Mouse (Mus musculus) liver, embryonic 12.5 days (tissue): Measurements from ENCODE around the gene Gcdh. TPM values are rescaled to one million over a fixed set of nuclear protein-coding genes. Genes with fewer than 3 reads are reported as not detected.

Experiments used
- ATAC-seq: fragments of 200-750 bp; cut with Nextera tagmentation; 2 replicates; pipeline ENCODE4 v1.8.0; 2017; ENCODE audit warnings: moderate number of reproducible peaks, mild to moderate bottlenecking, moderate library complexity
- H3K27ac ChIP-seq: fragments of 300-500 bp; sonication (generic); 2 replicates; pipeline ENCODE4 v1.5.1; 2016; ENCODE audit warnings: mild to moderate bottlenecking
- H3K27me3 ChIP-seq: fragments of 300-500 bp; sonication (generic); replicated peaks from 2 replicates; pipeline ENCODE4 v1.6.1; 2016; ENCODE audit warnings: mild to moderate bottlenecking, moderate library complexity
- H3K36me3 ChIP-seq: fragments of 300-500 bp; sonication (generic); 2 replicates; pipeline ENCODE4 v1.6.1; 2016; ENCODE audit warnings: mild to moderate bottlenecking, moderate library complexity
- H3K4me1 ChIP-seq: fragments of 300-500 bp; sonication (generic); 2 replicates; pipeline ENCODE4 v1.6.1; 2016
- H3K4me2 ChIP-seq: fragments of 300-500 bp; sonication (generic); 2 replicates; pipeline ENCODE4 v1.6.1; 2016; ENCODE audit warnings: mild to moderate bottlenecking, moderate library complexity
- H3K4me3 ChIP-seq: fragments of 300-500 bp; sonication (generic); 2 replicates; pipeline ENCODE4 v1.5.1; 2016; ENCODE audit warnings: mild to moderate bottlenecking, moderate library complexity
- H3K9ac ChIP-seq: fragments of 300-500 bp; sonication (generic); 2 replicates; pipeline ENCODE4 v1.6.1; 2016; ENCODE audit warnings: mild to moderate bottlenecking, moderate library complexity
- H3K9me3 ChIP-seq: fragments of 300-500 bp; sonication (generic); replicated peaks from 2 replicates; pipeline ENCODE4 v1.6.1; 2016; ENCODE audit warnings: mild to moderate bottlenecking, moderate library complexity
- WGBS: fragments of 180-500 bp; shearing (Covaris S2); methylation state at CpG from one replicate; pipeline ENCODE4 v1.1.7; 2016; ENCODE audit not compliant: insufficient replicate concordance; 5-methylcytosine and 5-hydroxymethylcytosine counted together
- polyA plus RNA-seq: library from polyadenylated mRNA; unstranded; fragments of >200 nt; fragmentation: Nextera tagmentation; extraction: Ambion mirVana; gene quantifications from 2 replicates; pipeline ENCODE4 v1.2.1, GENCODE M21; 2016

The Gcdh gene
- polyA plus RNA-seq, 1 experiment from 2014 or later = 44.3 TPM

DNA sequence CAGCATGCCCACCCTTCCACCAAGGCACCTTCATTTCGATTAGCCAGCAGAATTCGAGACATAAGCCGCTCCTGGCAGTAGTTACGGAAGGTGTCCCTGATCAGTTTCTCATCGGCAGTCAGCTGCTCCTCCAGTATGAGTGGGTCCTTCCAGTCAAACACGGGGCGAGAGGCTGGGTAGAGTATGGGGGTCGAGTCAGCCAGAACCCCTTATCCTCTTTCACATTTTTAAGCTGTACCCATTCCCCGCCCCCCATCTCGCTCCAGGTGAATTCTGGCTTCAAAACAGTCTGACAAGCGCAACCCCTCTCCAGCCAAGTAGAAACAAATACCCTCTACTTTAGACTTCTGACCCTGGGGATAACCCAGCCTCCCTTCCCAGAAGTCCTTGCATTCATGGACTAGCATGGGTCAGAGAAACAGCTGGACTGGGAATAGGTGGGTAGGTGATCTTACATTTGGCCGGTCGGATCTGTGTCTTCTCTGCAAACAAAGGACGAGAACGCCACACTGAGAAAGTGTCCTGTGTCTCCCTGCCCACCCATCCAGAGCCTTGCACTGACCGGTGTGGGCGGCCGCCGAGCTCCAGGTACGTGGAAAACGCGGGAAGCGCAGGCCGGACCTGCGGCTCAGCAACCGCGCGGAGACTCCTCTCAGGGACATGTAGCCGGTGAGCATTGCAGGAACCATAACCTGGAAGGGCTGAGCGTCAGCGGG, 570 bp downstream of the Gcdh start:
- Histone ChIP-seq H3K27me3 (no peaks in the 10 kb centered on the region), H3K9me3 (no peaks in the 10 kb centered on the region), H3K4me3 (peak overlapping the region; percentile 80), H3K36me3 (peaks cover 39% of the 10 kb centered on the region), H3K27ac (peak overlapping the region; percentile 82), H3K4me1 (peaks cover 40% of the 10 kb centered on the region), H3K4me2 (peak overlapping the region; percentile 85), H3K9ac (peak overlapping the region; percentile 83)
- ATAC-seq = peak; percentile 6; the same call in 1 of the 2 replicates
- WGBS = 12% methylated on average over 31 of the region's 31 CpGs

DNA sequence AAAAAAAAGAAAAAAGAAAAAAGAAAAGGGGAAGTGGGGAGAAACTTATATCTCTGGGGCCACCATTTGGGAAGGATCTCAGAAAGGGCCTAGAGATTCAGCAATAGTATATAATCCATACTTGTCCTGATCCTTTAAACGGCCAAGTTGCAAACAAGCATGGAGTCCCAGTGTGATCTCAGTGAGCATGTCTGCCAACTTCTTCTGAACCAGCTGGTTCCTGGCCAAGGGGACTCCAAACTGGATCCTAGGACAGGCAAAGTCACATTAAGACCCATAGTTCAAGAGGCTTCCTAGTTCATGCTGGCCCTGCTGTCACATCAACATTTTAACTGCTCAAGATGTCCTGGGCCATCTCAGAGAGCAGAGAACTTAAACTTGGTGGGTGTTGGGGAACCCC, 4.6 kb downstream of the Gcdh start:
- 100% methylated on average over 1 of the region's 1 CpGs for WGBS
- Histone ChIP-seq H3K4me1 (peaks cover 35% of the 10 kb centered on the region), H3K4me3 (no peak overlapping the region), H3K36me3 (peaks cover 79% of the 10 kb centered on the region), H3K9ac (no peak overlapping the region), H3K27ac (no peak overlapping the region), H3K27me3 (no peaks in the 10 kb centered on the region), H3K9me3 (no peaks in the 10 kb centered on the region), H3K4me2 (no peak overlapping the region)
- no peak for ATAC-seq

DNA sequence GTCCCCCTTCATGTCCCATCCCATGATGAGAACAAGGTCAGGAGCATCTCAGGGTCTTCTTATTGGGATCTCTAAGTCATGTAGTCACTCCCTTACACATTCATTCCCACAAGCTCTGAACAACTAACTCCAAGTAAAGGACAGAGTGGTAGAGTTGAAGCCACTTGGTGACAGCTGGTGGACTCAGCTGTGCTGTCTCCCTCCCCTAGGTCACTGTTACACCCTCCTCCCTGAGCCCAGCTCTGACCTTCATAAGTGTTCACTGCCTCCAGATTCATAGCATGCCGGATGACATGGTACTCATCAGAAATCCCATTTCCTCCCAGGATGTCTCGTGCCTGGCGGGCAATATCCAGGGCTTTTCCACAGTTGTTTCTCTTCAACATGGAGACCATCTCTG, 5.4 kb downstream of the Gcdh start:
- peaks cover 32% of the 10 kb centered on the region for H3K4me1 ChIP-seq
- H3K9me3 ChIP-seq = no peaks in the 10 kb centered on the region
- H3K27me3 ChIP-seq = no peaks in the 10 kb centered on the region
- no peak overlapping the region for H3K4me2 ChIP-seq
- WGBS = 80% methylated on average over 3 of the region's 3 CpGs
- no peak overlapping the region for H3K4me3 ChIP-seq
- no peak for ATAC-seq
- H3K27ac ChIP-seq = no peak overlapping the region
- peaks cover 87% of the 10 kb centered on the region for H3K36me3 ChIP-seq
- H3K9ac ChIP-seq = no peak overlapping the region

DNA sequence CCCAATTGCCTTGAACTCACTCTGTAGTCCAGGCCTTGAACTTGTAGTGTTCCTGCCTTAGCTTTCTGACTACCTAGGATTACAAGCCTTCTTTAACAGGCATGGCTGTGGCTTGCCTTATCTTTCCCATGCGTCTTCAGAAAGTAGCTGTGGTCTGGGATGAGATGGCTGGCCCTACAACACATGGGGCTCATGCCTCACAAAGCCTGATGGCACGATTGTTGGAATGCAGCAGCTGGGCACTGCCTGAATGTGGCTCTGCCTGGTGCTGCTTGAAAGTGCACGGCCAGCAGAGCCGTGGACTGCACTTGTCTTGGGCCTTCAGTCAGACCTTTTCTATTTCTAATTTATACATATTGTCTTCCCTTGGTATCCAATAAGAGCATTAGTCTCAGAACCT, 9.0 kb downstream of the Gcdh start:
- no peak for ATAC-seq
- Histone ChIP-seq H3K9ac (no peak overlapping the region), H3K27ac (0 out of 2 replicates have a peak overlapping the region, but pooled peaks have one; percentile 11), H3K4me2 (no peak overlapping the region), H3K36me3 (peaks cover 75% of the 10 kb centered on the region), H3K4me1 (peaks cover 14% of the 10 kb centered on the region), H3K27me3 (no peaks in the 10 kb centered on the region), H3K9me3 (no peaks in the 10 kb centered on the region), H3K4me3 (no peak overlapping the region)
- 56% methylated on average over 4 of the region's 4 CpGs for WGBS

DNA sequence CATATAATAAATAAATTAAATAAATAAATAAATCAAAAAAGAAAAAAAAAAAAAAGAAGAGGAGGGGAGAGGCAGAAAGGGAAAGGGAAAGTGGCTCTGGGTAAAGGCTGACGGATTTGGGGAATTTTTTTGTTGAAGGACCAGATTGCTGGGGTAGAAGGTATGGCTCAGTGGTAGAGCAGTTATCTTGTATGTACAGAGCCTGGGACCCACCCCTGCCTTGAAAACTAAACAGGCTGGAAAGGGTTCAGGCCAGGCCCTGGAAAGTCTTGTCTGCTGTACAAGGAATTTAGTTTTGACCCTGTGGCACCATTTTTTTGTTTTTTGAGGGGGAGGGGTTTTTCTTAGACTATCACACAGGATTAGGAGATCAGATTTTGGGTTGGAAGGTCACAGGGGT, 14.8 kb downstream of the Gcdh start:
- H3K27me3 ChIP-seq = no peaks in the 10 kb centered on the region
- no peak overlapping the region for H3K9ac ChIP-seq
- peaks cover 32% of the 10 kb centered on the region for H3K36me3 ChIP-seq
- peak overlapping the region; percentile 50; the same call in 1 of the 2 replicates for H3K27ac ChIP-seq
- peaks cover 38% of the 10 kb centered on the region for H3K4me1 ChIP-seq
- H3K9me3 ChIP-seq = no peaks in the 10 kb centered on the region
- no peak overlapping the region for H3K4me3 ChIP-seq
- peak; percentile 78 for ATAC-seq
- no peak overlapping the region for H3K4me2 ChIP-seq
- WGBS = 73% methylated on average over 1 of the region's 1 CpGs

DNA sequence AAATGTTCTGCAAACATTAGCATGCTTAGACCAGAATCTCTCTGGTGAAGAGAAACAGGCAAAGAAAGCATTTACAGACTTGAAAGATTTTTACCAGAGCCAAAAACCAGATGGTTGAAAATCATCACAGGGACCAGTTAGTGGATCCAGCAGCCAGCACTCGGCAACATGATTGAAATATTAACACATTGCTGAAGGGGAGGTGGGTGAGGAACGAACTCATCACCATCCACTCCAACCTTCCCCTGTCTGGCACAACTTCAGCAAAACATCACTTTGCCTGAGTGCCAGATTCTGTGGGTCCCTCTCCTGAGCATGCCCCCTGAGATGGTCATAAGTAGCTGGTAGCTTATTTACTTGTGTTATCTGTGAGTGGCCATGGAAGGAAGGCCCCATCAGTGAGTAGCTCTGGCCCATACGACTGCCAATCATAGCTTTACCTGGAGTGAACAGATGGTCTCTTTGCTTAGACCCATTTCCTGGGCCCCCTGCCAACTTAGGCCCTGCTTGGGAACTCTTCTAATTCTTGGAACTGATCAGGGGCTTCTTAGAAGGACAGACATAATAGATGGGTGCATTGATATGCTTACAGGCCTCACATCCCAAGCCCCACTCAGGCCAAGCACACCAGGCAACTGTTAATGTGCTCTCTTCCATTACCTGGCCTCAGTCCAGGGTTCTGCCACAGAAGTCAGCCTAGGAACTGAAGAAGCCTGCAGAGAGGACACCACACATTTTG, 16.3 kb downstream of the Gcdh start:
- Histone ChIP-seq H3K27ac (peak overlapping the region; percentile 3; the same call in 1 of the 2 replicates), H3K4me2 (no peak overlapping the region), H3K4me1 (peaks cover 53% of the 10 kb centered on the region), H3K4me3 (no peak overlapping the region), H3K9ac (no peak overlapping the region), H3K36me3 (peaks cover 20% of the 10 kb centered on the region), H3K9me3 (no peaks in the 10 kb centered on the region), H3K27me3 (no peaks in the 10 kb centered on the region)
- WGBS = 62% methylated on average over 3 of the region's 3 CpGs
- ATAC-seq = no peak

DNA sequence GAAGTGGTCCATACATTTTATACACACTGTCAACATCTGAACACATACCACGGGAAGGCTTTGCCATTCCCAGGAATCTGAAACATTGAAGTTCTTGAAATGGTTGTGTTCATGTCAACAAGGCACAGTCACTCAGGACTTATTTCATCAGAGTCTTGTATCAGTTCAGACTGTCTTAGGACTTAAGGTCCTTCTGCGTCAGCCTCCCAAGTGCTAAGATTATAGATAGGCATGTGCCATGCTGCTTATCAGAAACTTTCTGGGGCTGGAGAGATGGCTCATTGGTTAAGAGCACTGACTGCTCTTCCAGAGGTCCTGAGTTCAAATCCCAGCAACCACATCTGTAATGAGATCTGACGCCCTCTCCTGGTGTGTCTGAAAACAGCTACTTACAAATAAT, 19.4 kb downstream of the Gcdh start:
- Histone ChIP-seq H3K4me2 (peak overlapping the region; percentile 23; the same call in 1 of the 2 replicates), H3K4me3 (no peak overlapping the region), H3K36me3 (peaks cover 25% of the 10 kb centered on the region), H3K27ac (peak overlapping the region; percentile 76), H3K9me3 (no peaks in the 10 kb centered on the region), H3K4me1 (peaks cover 66% of the 10 kb centered on the region), H3K9ac (no peak overlapping the region), H3K27me3 (no peaks in the 10 kb centered on the region)
- 64% methylated on average over 3 of the region's 3 CpGs for WGBS
- ATAC-seq = 0 out of 2 replicates have a peak, but pooled peaks have one; percentile 19

DNA sequence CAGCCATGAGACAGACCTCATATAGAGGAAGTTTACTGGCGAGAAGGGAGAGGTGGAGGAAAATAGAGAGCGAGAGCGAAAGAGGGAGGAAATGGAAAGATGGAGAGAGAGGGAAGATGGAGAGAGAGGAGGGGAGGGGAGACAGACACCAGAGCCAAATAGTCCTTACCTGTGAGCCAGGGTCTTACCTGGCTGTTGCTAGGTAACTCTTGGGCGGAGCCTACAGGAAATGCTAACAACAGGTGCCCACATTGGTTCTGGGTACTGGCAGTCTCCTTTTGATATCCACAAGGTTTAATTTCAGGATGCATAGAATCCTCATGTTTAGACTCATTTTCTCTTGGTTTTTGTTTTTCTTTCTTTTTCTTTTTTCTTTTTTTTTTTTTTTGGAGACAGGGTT, 20.7 kb downstream of the Gcdh start:
- Histone ChIP-seq H3K36me3 (peaks cover 37% of the 10 kb centered on the region), H3K9me3 (no peaks in the 10 kb centered on the region), H3K27me3 (no peaks in the 10 kb centered on the region), H3K9ac (peak overlapping the region; percentile 81), H3K27ac (0 out of 2 replicates have a peak overlapping the region, but pooled peaks have one; percentile 4), H3K4me3 (peak overlapping the region; percentile 65), H3K4me1 (peaks cover 53% of the 10 kb centered on the region), H3K4me2 (peak overlapping the region; percentile 100)
- WGBS = 73% methylated on average over 4 of the region's 4 CpGs
- ATAC-seq = no peak

DNA sequence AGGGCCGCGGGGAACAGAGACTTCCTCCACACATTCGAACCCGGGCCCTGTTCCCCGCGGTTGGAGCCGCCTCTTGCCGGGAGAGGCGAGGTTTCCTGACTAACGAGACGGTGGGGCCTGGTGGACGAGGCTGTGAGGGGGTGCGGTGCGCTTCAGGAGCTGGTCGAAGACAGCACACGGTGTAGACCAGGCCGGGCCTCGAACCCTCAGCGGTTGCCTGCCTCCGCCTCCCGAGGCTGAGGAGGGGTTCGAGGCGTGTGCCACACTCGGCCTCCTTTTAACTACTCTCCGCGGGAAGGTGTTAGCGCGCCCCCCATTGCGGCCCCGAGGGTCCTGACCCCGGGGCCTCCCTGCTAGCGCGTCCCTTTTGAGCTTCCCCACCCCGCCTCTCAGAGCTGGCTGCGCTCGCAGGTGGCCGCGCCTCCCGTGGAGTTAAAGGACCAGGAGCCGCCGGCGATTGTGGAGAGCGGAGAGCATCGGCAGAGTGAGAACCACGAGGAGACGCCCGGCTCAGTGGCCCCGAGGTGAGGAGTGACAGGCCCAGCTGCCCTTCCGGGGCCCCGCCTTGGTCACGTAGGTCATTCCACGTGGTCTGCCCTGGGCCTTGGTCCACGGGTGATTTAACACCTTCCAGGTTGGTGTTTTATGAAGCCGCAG, 21.3 kb downstream of the Gcdh start:
- Histone ChIP-seq H3K9me3 (no peaks in the 10 kb centered on the region), H3K4me3 (peak overlapping the region; percentile 65), H3K27ac (peak overlapping the region; percentile 89), H3K36me3 (peaks cover 38% of the 10 kb centered on the region), H3K4me1 (peaks cover 47% of the 10 kb centered on the region), H3K27me3 (no peaks in the 10 kb centered on the region), H3K4me2 (peak overlapping the region; percentile 100), H3K9ac (peak overlapping the region; percentile 81)
- WGBS = 3% methylated on average over 54 of the region's 54 CpGs
- peak; percentile 70 for ATAC-seq

DNA sequence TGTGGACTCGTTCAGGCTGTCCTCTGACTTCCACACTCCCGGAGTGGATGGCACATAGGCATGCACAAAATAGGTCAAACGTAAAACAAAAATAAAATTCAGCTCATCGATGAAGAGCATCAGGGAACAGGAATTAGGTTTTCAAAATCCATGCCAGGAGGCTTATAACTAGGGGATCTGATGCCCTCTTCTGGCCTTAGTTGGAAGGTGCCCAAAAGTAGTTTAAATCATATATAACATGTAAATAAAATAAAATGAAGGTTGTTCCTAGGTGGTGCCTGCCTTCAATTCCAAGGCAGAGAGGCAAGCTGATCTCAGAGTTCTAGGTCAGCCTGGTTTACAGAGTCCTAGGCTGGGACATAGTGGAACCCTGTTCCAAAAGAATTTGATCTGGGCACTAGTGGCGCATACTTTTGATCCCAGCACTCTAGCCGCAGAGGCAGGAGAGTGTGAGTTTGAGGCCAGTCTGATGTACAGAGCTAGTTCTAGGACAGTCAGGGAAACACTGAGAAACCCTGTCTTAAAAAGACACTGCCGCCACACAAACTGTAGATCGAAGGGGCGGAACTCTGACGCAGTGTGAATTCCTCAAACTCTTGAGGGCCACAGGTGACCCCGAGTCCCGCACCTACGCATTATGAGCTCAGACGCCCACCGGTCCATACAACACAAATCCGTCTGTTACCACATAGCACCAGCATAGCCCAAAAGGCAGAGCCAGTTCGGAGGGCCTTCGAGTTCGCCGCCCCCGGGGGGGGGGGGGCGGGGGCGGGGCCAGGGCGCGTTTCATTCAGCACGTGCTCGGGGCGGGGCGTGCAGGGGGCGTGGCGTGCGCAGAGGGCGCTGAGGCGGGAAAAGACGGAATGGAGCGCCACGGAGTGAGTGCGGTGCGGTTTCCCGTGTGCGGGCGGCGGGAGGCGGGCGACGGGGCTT, 22.1 kb downstream of the Gcdh start, which contains the start of gene Syce2:
TSS of gene Syce2 (plus strand) at position 736 of the 933 bp plus-strand sequence.
- Histone ChIP-seq H3K27ac (peak within 1 kb of the TSS; percentile 89), H3K4me1 (peaks cover 43% of the 10 kb centered on the region), H3K9me3 (no peaks in the 10 kb centered on the region), H3K9ac (peak within 1 kb of the TSS; percentile 81), H3K36me3 (peaks cover 38% of the 10 kb centered on the region), H3K4me2 (peak within 1 kb of the TSS; percentile 100), H3K4me3 (peak within 1 kb of the TSS; percentile 65), H3K27me3 (no peaks in the 10 kb centered on the region)
- peak; percentile 73 for ATAC-seq
- 8% methylated on average over 44 of the region's 46 CpGs for WGBS

DNA sequence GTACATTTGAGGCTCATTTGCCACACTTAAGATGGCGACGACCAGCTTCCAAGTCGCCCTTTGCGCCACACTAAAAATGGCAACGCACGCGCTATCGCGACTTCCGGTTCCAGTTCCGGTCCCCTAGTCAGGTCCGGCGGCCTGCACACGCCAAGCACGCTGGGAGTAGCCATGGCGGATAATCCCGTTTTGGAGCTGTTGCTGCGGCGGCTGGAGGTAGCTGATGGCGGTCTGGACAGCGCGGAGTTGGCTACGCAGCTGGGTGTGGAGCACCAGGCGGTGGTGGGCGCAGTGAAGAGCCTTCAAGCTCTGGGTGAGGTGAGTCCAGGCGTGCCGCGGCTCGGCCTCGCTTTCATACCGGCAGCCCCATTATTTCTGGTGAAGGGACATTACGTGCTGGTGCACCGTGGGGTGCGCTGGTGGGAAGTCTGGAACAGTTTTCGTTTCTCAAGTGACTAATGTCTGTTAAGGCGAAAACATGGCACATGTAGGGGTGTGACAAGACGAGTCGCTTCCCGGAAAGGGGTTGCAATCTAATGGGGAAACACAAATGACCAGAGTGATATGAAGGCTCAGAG, 36.8 kb downstream of the Gcdh start, which contains the start of gene Farsa:
TSS of gene Farsa (plus strand) at position 126 of the 578 bp plus-strand sequence.
- peaks cover 38% of the 10 kb centered on the region for H3K36me3 ChIP-seq
- no peaks in the 10 kb centered on the region for H3K27me3 ChIP-seq
- peak within 1 kb of the TSS; percentile 85 for H3K4me2 ChIP-seq
- no peaks in the 10 kb centered on the region for H3K9me3 ChIP-seq
- peak within 1 kb of the TSS; percentile 91 for H3K27ac ChIP-seq
- peak within 1 kb of the TSS; percentile 96 for H3K9ac ChIP-seq
- H3K4me3 ChIP-seq = peak within 1 kb of the TSS; percentile 94
- peaks cover 28% of the 10 kb centered on the region for H3K4me1 ChIP-seq
- WGBS = under 1% methylated on average over 39 of the region's 39 CpGs
- peak; percentile 91 for ATAC-seq
